Mouse (Mus musculus): ENCODE data around the gene Tdg. TPM values are rescaled to one million over a fixed set of nuclear protein-coding genes. Genes with fewer than 3 reads are reported as not detected.
A peak's percentile ranks its signal among the peaks of the same experiment; 100 is the strongest.
"Not testable (repeated sequence)": the region's sequence is repeated elsewhere in the genome, so short reads cannot be mapped to it uniquely, and the experiment has no call there.

Tdg gene
- 60.3 and 71.0 TPM in 2 replicates for total RNA-seq (2014; fragmentation: Nextera tagmentation)
- total RNA-seq (2017), result 115 and 121 TPM in 2 replicates

DNA sequence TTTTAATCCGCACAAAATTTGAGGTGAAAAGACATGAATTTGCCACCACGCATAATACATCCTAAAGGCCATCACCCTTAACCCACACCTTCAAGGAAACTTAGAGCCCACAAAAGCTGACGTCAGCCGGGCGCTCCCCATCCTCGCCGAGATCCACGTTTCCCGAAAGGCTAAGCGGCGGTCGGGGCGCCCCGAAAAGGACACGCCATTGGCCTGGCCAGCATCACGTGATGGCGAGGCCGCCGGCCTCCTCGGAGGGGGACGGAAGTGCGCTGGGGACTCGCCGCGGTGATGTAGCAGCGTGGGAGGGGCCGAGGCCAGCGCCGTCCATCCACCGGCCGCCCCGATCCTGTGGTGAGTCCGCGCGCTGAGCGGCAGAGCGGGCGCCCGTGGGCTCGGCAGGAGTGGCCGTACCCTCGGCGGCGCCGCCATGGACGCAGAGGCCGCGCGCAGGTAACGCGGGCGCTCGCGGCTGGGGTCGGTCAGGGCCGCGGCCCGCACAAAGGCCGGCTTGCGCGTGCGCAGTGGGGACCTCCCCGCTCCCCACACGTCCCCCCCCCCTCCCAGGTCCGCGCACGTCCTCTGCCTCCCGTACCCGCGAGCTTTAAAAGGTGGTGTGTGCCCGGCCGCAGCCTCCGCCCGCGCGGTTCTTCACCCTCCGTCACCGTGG lies at the start of gene Tdg:
Gene Tdg (plus strand): TSS at position 243 of the 670 bp plus-strand sequence.
- ATAC-seq (replicated peaks; ENCODE audit: low FRiP score, low TSS enrichment, poor library complexity, severe bottlenecking), result peak; percentile 96

DNA sequence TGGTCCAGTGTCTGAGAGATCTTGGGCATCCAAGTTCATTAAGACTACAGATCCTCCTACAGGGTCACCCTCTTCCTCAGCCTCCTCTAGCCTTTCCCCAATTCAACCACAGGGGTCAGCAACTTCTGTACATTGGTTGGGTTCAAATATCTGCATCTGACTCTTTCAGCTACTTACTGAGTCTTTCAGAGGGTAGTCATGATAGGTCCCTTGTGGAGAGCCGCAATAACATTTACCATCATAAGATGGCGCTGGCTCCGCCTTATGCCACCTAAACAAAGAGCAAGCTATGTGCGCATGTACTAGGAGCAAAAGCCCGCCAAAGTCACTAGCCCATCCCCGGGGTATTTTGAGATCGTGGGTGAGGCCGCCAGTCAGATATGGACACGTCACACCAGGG lies 40.0 kb upstream of the Tdg start:
- ATAC-seq (replicated peaks; ENCODE audit: low FRiP score, low TSS enrichment, poor library complexity, severe bottlenecking), result not testable (repeated sequence)

- not testable (repeated sequence) for ATAC-seq (replicated peaks; ENCODE audit: low FRiP score, low TSS enrichment, poor library complexity, severe bottlenecking)
Observed at GRCm38 (mm10) chr10:82594421-82594820, 35.2 kb upstream of the Tdg start.

- no peak for ATAC-seq (replicated peaks; ENCODE audit: low FRiP score, low TSS enrichment, poor library complexity, severe bottlenecking)
Observed at GRCm38 (mm10) chr10:82622235-82622634, 7.4 kb upstream of the Tdg start.

- ATAC-seq (replicated peaks; ENCODE audit: low FRiP score, low TSS enrichment, poor library complexity, severe bottlenecking), result peak; percentile 86
Observed at GRCm38 (mm10) chr10:82622671-82623552, 6.7 kb upstream of the Tdg start, which contains the start of gene 1190007I07Rik. Gene 1190007I07Rik, minus strand, starts transcription at chr10:82623228.

- ATAC-seq (replicated peaks; ENCODE audit: low FRiP score, low TSS enrichment, poor library complexity, severe bottlenecking), result 0 out of 2 replicates have a peak, but pooled peaks have one; percentile 0
Observed at GRCm38 (mm10) chr10:82623553-82623932, 6.1 kb upstream of the Tdg start.

- ATAC-seq (replicated peaks; ENCODE audit: low FRiP score, low TSS enrichment, poor library complexity, severe bottlenecking), result peak; percentile 15; the same call in 1 of the 2 replicates
Observed at GRCm38 (mm10) chr10:82629111-82629585, 480 bp upstream of the Tdg start.

DNA sequence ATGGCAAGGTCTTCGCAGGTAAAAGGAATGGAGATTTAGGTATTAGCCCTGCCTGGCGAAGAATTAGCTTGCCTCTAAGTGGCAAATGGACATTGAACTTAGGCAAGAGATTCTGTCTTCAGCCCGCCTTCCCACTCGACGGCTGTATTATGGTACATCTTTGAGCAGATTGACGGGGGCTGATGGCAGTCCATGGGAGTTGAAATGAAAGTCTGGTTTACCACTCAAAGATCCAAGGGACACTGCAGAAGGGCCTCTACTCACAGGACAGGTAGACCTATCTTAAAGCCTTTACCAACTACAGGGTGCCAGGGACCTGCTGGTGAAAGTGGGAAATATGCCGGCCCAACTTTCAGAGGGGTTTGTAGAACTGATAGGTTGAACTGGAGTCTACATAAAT lies 869 bp downstream of the Tdg start:
- 0 out of 2 replicates have a peak, but pooled peaks have one; percentile 3 for ATAC-seq (replicated peaks; ENCODE audit: low FRiP score, low TSS enrichment, poor library complexity, severe bottlenecking)

DNA sequence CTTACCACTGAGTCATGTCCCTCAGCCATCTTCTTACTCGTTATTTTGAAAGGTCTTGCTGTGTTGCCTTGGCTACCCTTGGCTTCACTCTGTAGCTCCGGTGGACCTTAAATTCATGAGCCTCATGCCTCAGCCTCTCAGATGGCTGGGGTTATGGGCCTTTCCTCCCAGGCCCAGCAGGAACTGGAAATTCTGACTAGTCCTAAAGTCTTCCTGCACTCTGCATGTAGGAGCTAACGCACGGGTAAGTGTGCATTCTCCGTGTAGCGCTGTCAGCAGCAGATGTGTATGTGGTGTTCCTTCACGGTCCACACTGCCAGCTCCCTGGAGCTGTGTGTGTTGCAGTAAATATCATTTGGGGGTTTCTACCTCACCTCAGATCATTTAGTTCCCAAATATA lies 1.5 kb downstream of the Tdg start:
- no peak for ATAC-seq (replicated peaks; ENCODE audit: low FRiP score, low TSS enrichment, poor library complexity, severe bottlenecking)

GRCm38 (mm10) chr10:82632496-82633280 lies 3.1 kb downstream of the Tdg start:
- no peak for ATAC-seq (replicated peaks; ENCODE audit: low FRiP score, low TSS enrichment, poor library complexity, severe bottlenecking)

DNA sequence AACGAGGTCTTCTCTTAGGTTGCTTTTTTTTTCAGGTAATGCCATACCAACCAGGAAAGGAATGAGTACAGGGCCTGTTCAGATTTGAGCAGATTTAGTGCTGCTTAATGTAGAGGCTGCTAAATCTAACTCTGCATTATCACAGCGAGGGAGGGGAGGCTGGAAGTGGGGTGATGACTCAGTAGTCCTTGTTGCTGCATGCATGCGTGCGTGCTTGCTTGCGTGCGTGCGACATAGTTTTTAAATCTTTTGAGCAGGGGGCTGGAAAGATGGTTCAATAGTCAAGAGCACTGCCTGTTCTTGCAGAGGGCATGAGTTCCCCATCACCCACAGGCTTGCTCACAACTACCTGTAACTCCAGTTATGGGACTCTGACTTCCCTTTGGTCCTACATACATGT lies 4.7 kb downstream of the Tdg start:
- ATAC-seq (replicated peaks; ENCODE audit: low FRiP score, low TSS enrichment, poor library complexity, severe bottlenecking), result no peak

DNA sequence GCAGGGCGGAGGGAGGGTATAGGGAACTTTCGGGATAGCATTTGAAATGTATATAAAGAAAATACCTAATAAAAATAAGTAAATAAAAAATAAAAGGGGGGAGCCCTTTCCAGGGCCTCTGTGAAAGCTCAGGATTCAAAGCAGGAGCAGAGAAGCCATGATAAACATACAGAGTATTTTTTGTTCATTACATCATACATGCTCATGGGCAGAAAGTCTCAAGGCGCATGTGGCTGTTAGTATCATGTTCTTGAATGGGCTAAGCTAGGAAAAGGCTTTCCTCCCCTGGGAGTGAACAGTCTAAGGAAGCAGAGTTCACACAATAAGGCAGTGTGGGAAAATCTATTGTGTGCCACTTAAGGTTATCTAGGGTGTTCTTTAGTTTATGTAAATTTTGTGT lies 6.7 kb downstream of the Tdg start:
- no peak for ATAC-seq (replicated peaks; ENCODE audit: low FRiP score, low TSS enrichment, poor library complexity, severe bottlenecking)

DNA sequence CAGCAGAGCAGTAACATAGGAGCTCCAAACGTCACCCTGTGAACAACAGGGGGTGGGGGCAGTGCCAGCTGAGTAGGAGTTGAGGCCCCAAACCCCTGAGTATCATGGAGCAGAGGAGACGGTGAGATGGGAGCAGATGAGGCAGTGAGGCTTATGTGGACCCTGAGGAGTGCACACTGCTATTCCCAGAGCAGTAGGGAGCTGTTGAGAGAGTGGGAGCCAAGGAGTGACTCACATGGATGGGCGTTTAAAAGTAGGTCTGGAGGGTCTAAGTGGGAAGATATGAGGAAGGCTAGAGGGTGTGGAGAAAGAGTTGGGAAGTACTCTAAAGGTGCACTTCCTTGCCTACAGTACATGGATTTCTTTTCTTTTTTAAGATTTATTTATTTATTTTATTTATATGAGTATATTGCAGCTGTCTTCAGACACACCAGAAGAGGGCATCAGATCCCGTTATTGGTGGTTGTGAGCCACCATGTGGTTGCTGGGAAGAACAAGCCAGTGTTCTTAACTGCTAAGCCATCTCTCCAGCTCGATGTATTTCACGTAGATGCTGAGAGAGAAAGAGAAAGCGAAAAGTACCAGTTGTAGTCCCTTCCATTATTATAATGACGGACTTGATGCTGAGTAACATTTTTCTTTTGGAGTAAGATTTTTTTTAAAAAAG lies 9.5 kb downstream of the Tdg start:
- no peak for ATAC-seq (replicated peaks; ENCODE audit: low FRiP score, low TSS enrichment, poor library complexity, severe bottlenecking)

DNA sequence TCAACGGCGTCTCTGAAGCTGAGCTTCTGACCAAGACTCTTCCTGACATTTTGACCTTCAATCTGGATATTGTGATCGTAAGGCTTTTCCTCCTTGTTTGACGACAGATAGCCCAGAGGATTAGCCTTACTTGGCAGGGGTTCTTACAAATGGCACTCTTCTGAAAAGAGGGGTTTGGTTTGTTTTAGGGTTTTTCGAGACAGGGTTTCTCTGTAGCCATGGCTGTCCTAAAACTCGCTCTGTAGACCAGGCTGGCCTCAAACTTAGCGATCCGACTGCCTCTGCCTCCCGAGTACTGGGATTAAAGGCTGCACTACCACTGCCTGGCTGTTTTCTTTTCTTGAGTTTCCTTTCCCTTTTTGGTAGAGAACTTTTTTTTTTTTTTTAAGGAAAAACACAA lies 11.9 kb downstream of the Tdg start:
- no peak for ATAC-seq (replicated peaks; ENCODE audit: low FRiP score, low TSS enrichment, poor library complexity, severe bottlenecking)

DNA sequence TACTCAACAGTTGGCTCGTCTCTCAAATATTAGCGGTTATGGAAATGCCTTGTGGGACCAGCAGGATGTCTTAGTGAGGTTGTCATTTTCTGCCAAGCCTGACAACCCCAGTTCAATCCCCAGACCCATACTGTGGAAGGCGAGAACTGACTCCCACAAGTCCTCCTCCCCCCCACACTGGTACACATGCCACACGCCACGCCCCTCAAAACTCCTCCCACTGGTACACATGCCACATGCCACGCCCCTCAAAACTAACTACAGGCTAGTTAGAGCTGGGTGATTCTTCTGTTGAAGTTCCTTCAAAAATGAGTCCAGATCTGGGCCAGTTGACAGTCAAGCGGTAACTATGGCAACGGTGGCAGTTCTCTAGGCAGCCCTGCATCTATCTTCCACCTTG lies 16.5 kb downstream of the Tdg start:
- 0 out of 2 replicates have a peak, but pooled peaks have one; percentile 34 for ATAC-seq (replicated peaks; ENCODE audit: low FRiP score, low TSS enrichment, poor library complexity, severe bottlenecking)

DNA sequence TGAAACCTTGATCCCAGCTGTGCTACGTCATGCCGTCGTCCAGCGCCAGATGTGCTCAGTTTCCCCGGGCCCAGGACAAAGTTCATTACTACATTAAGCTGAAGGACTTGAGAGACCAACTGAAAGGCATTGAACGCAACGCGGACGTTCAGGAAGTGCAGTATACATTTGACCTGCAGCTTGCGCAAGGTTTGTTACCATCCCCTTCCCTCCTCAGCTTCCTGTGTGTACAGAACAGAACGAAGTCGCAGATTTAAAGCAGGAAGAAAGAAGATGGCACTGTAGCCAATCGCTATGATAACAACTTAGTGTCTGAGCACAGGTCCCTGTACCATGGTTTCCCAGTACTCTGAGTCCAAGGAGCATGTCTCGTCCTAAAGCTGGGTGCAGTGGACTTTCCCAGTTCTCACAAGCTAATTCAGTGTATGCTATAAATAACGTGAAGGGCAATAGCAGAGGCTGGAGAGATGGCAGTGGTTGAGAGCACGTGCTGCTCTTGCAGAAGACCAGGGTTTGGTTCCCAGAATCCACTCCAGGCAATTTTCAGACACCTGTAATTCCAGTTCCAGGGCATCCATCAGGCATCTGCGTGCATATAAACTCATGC lies 17.7 kb downstream of the Tdg start:
- ATAC-seq (replicated peaks; ENCODE audit: low FRiP score, low TSS enrichment, poor library complexity, severe bottlenecking), result no peak

DNA sequence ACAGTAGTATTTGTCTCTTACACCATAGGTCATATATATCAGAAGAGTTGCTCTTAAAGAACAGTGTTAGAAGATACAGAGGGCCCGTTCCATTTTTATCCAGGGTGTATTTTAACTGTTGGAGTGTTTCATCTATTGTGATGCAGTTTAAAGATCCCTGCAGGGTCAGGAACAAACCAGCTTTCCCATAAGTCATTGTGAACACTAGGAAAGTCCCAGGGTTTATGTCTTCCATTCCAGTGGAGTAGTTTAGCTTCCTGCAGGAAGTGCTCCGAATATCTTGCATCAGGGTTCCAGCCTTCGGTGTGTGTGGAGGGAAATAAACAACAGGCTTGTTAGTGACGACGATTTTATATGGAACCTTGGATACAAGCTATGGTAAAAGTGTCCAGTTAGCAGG lies 21.6 kb downstream of the Tdg start:
- ATAC-seq (replicated peaks; ENCODE audit: low FRiP score, low TSS enrichment, poor library complexity, severe bottlenecking), result no peak

DNA sequence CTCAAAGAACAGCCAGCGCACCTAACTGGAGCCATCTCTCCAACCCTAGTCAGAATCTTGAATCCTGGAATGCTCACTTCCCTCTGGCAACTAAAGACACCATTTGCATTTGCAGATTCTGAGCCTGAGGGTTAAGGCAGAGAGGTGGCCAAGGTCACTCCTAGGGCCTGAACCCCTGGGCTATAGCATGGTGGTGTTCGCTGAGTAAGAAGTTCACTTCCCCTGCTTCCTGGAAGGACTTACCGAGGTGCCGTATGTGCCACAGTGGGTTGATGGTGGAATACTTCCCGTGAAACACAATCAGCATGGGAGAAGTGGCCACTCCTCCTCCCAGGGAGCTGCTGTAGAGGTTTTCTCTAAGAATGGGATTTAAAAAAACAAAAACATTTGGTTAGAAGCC lies 23.0 kb downstream of the Tdg start:
- ATAC-seq (replicated peaks; ENCODE audit: low FRiP score, low TSS enrichment, poor library complexity, severe bottlenecking), result no peak

DNA sequence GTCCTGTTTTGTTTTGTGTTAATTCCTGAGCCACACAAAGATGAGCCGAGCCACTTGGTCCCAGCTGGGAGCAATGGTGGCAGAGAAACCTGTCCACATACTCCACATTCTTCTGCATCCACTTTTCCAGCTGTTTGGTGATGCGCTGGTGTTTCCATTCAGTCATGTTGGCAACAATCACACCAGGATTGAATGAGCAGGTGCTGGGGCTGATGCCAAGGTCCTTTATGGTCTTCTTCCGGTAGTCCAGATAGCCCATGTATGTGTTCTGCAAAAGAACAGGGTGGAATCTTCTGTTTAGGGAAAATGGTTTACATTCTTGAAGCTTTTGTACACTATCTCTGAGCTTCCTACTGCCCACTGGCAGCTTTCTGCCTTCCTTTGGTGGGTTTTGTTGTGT lies 25.0 kb downstream of the Tdg start:
- 0 out of 2 replicates have a peak, but pooled peaks have one; percentile 26 for ATAC-seq (replicated peaks; ENCODE audit: low FRiP score, low TSS enrichment, poor library complexity, severe bottlenecking)
